Mouse (Mus musculus): ENCODE measurements around the gene Mlf1.
A peak's percentile ranks its signal among the peaks of the same experiment; 100 is the strongest.

Mlf1 gene

GRCm38 (mm10) chr3:67373872-67374271 lies at the start of gene Mlf1:
Gene Mlf1, plus strand, starts transcription at chr3:67374097.
- peak; percentile 63 to 66 for DNase-seq (ENCODE audit: low spot score in 2 of 2)

GRCm38 (mm10) chr3:67339558-67339957 lies 34.3 kb upstream of the Mlf1 start:
- no peak for DNase-seq (ENCODE audit: low spot score in 2 of 2)

- DNase-seq (ENCODE audit: low spot score in 2 of 2): no peak
Measured at GRCm38 (mm10) chr3:67340921-67341320, 33.0 kb upstream of the Mlf1 start.

- no peak for DNase-seq (ENCODE audit: low spot score in 2 of 2)
Measured at GRCm38 (mm10) chr3:67343004-67343662, 30.8 kb upstream of the Mlf1 start.

GRCm38 (mm10) chr3:67344599-67344998 lies 29.3 kb upstream of the Mlf1 start:
- DNase-seq (ENCODE audit: low spot score in 2 of 2): peak in 1 of 2 experiments; percentile 19

GRCm38 (mm10) chr3:67346674-67347073 lies 27.2 kb upstream of the Mlf1 start:
- no peak for DNase-seq (ENCODE audit: low spot score in 2 of 2)

- no peak for DNase-seq (ENCODE audit: low spot score in 2 of 2)
Measured at GRCm38 (mm10) chr3:67351406-67352127, 22.3 kb upstream of the Mlf1 start.

GRCm38 (mm10) chr3:67352128-67352762 lies 21.7 kb upstream of the Mlf1 start:
- DNase-seq (ENCODE audit: low spot score in 2 of 2): peak in 1 of 2 experiments; percentile 18

- DNase-seq (ENCODE audit: low spot score in 2 of 2): no peak
Measured at GRCm38 (mm10) chr3:67352763-67353149, 21.1 kb upstream of the Mlf1 start.

GRCm38 (mm10) chr3:67358376-67358775 lies 15.5 kb upstream of the Mlf1 start:
- no peak for DNase-seq (ENCODE audit: low spot score in 2 of 2)

- no peak for DNase-seq (ENCODE audit: low spot score in 2 of 2)
Measured at GRCm38 (mm10) chr3:67366087-67366892, 7.6 kb upstream of the Mlf1 start.

- DNase-seq (ENCODE audit: low spot score in 2 of 2): no peak
Measured at GRCm38 (mm10) chr3:67367481-67367880, 6.4 kb upstream of the Mlf1 start.

GRCm38 (mm10) chr3:67369407-67370079 lies 4.4 kb upstream of the Mlf1 start:
- no peak for DNase-seq (ENCODE audit: low spot score in 2 of 2)

GRCm38 (mm10) chr3:67372194-67372593 lies 1.7 kb upstream of the Mlf1 start:
- no peak for DNase-seq (ENCODE audit: low spot score in 2 of 2)

- no peak for DNase-seq (ENCODE audit: low spot score in 2 of 2)
Measured at GRCm38 (mm10) chr3:67372781-67373180, 1.1 kb upstream of the Mlf1 start.

GRCm38 (mm10) chr3:67374360-67374778 lies 472 bp downstream of the Mlf1 start:
- no peak for DNase-seq (ENCODE audit: low spot score in 2 of 2)

- no peak for DNase-seq (ENCODE audit: low spot score in 2 of 2)
Measured at GRCm38 (mm10) chr3:67375063-67375462, 1.2 kb downstream of the Mlf1 start, which contains the start of gene Gm17402. Gene Gm17402, minus strand, starts transcription at chr3:67375163.

- DNase-seq (ENCODE audit: low spot score in 2 of 2): no peak
Measured at GRCm38 (mm10) chr3:67378215-67378614, 4.3 kb downstream of the Mlf1 start.

GRCm38 (mm10) chr3:67429338-67429998 lies 55.6 kb downstream of the Mlf1 start:
- no peak for DNase-seq (ENCODE audit: low spot score in 2 of 2)

GRCm38 (mm10) chr3:67429999-67430380 lies 56.1 kb downstream of the Mlf1 start, which contains the start of gene Gfm1:
Gene Gfm1, plus strand, starts transcription at chr3:67430096.
- DNase-seq (ENCODE audit: low spot score in 2 of 2): peak; percentile 84

- DNase-seq (ENCODE audit: low spot score in 2 of 2): no peak
Measured at GRCm38 (mm10) chr3:67434011-67434410, 60.1 kb downstream of the Mlf1 start.

All from spleen, postnatal 36 days (tissue).